Mouse (Mus musculus): ENCODE results near the gene Ncln. TPM values are rescaled to one million over a fixed set of nuclear protein-coding genes. Genes with fewer than 3 reads are reported as not detected.

Ncln gene
- 1.6 TPM for polyA plus RNA-seq (2014; fragmentation: Illumina TruSeq; extraction: RNeasy Lipid Tissue Mini Kit (QIAGEN cat#74804); ENCODE audit: low read depth, low replicate concordance)

DNA sequence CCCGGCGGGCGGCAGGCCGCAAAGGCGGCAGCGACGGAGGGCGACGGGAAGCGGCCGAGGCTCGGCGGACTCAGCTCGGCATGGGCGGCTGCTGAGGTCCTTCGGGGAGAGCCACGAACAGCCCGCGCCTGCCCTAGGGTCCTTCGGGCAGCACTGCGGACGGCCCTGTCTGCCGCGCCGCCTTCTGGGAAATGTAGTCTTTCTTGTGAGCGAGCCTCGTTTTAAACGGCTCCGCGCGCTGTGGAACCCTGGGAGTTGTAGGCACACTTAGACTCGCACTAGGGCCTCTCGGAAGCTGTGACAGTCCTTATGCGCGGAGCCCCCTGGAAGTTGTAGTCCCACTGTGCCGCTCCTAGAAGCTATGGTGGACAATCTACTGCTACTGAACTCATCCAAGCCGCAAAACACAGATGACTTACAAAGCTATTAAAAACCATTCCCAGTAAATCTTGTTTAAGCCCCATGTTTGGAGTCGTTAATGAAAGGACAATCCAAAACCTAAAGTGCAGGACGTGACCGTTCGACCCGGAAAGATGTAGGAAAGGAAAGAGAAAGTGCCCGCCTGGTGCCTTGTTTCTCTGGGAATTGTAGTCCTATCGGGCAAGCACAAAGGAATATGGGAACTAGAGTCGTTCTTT is at the start of gene Ncln:
TSS of gene Ncln (minus strand) at position 129 of the 638 bp plus-strand sequence.

DNA sequence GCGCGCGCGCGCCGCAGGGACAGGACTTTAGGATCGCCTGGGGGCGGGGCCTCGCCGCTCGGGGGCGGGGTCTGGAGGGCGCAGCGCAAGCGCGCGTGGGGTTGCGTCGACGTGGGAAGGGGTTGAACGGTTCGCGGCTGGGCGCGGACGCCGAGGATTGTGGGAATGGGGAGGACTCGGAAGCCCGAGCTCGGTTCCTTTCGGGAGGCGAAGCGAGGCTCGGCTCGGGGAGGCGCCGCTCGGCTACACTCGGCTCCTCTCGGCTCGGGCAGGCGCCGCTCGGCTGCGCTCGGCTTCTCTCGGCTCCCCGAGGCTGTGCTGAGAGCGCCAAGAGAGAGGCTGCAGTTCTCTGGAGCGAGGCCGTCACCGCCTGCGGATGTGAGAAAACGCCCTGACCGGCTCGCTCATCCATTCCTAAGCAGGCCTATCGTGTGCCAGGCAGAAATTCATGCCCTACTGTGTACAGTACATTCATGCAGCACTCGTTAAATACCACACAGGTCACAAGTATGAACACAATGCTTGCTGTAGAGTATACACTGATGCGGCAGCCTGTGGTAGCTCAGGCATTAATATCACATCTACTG is 49.1 kb upstream of the Ncln start, which contains the start of gene Gna11:
TSS of gene Gna11 (minus strand) at position 30 of the 587 bp plus-strand sequence.

GRCm38 (mm10) chr10:81524051-81524605 is 27.9 kb upstream of the Ncln start, which contains the start of gene Gna15:
Gene Gna15 (minus strand): TSS chr10:81524225.

GRCm38 (mm10) chr10:81500032-81500431 is 3.8 kb upstream of the Ncln start, which contains the start of gene S1pr4:
Gene S1pr4 (minus strand): TSS chr10:81500132.

GRCm38 (mm10) chr10:81482533-81482889 is 13.7 kb downstream of the Ncln start, which contains the start of gene Celf5:
Gene Celf5 (minus strand): TSS chr10:81482709.

GRCm38 (mm10) chr10:81455181-81455895 is 40.9 kb downstream of the Ncln start, which contains the start of gene Nfic:
Gene Nfic (minus strand): TSS chr10:81455635.

Other genes with a start within 250 kb of the Ncln start
- gene Matk, start 243.5 kb downstream of the Ncln start, polyA plus RNA-seq (2014; fragmentation: Illumina TruSeq; extraction: RNeasy Lipid Tissue Mini Kit (QIAGEN cat#74804); ENCODE audit: low read depth, low replicate concordance) = not detected
- 4.6 TPM for gene Mrpl54, start 229.5 kb downstream of the Ncln start, polyA plus RNA-seq (2014; fragmentation: Illumina TruSeq; extraction: RNeasy Lipid Tissue Mini Kit (QIAGEN cat#74804); ENCODE audit: low read depth, low replicate concordance)
- 1.1 TPM for gene Apba3, start 229.4 kb downstream of the Ncln start, polyA plus RNA-seq (2014; fragmentation: Illumina TruSeq; extraction: RNeasy Lipid Tissue Mini Kit (QIAGEN cat#74804); ENCODE audit: low read depth, low replicate concordance)
- gene Tjp3, start 204.8 kb downstream of the Ncln start, polyA plus RNA-seq (2014; fragmentation: Illumina TruSeq; extraction: RNeasy Lipid Tissue Mini Kit (QIAGEN cat#74804); ENCODE audit: low read depth, low replicate concordance) = 1.4 TPM
- gene Pip5k1c, start 203.4 kb downstream of the Ncln start, polyA plus RNA-seq (2014; fragmentation: Illumina TruSeq; extraction: RNeasy Lipid Tissue Mini Kit (QIAGEN cat#74804); ENCODE audit: low read depth, low replicate concordance) = 1.0 TPM
- 0.24 TPM for gene Cactin, start 175.3 kb downstream of the Ncln start, polyA plus RNA-seq (2014; fragmentation: Illumina TruSeq; extraction: RNeasy Lipid Tissue Mini Kit (QIAGEN cat#74804); ENCODE audit: low read depth, low replicate concordance)
- gene Tbxa2r, start 167.7 kb downstream of the Ncln start, polyA plus RNA-seq (2014; fragmentation: Illumina TruSeq; extraction: RNeasy Lipid Tissue Mini Kit (QIAGEN cat#74804); ENCODE audit: low read depth, low replicate concordance) = not detected
- gene Gipc3, start 153.1 kb downstream of the Ncln start, polyA plus RNA-seq (2014; fragmentation: Illumina TruSeq; extraction: RNeasy Lipid Tissue Mini Kit (QIAGEN cat#74804); ENCODE audit: low read depth, low replicate concordance) = not detected
- gene Hmg20b, start 145.9 kb downstream of the Ncln start, polyA plus RNA-seq (2014; fragmentation: Illumina TruSeq; extraction: RNeasy Lipid Tissue Mini Kit (QIAGEN cat#74804); ENCODE audit: low read depth, low replicate concordance) = 4.2 TPM
- gene Mfsd12, start 138.9 kb downstream of the Ncln start, polyA plus RNA-seq (2014; fragmentation: Illumina TruSeq; extraction: RNeasy Lipid Tissue Mini Kit (QIAGEN cat#74804); ENCODE audit: low read depth, low replicate concordance) = 0.24 TPM
- gene 4930404N11Rik, start 130.6 kb downstream of the Ncln start, polyA plus RNA-seq (2014; fragmentation: Illumina TruSeq; extraction: RNeasy Lipid Tissue Mini Kit (QIAGEN cat#74804); ENCODE audit: low read depth, low replicate concordance) = not detected
- gene Fzr1, start 117.9 kb downstream of the Ncln start, polyA plus RNA-seq (2014; fragmentation: Illumina TruSeq; extraction: RNeasy Lipid Tissue Mini Kit (QIAGEN cat#74804); ENCODE audit: low read depth, low replicate concordance) = 0.34 TPM
- gene Dohh, start 112.0 kb downstream of the Ncln start, polyA plus RNA-seq (2014; fragmentation: Illumina TruSeq; extraction: RNeasy Lipid Tissue Mini Kit (QIAGEN cat#74804); ENCODE audit: low read depth, low replicate concordance) = not detected
- not detected for gene Gm48551, start 111.9 kb downstream of the Ncln start, polyA plus RNA-seq (2014; fragmentation: Illumina TruSeq; extraction: RNeasy Lipid Tissue Mini Kit (QIAGEN cat#74804); ENCODE audit: low read depth, low replicate concordance)
- not detected for gene Gm48552, start 107.4 kb downstream of the Ncln start, polyA plus RNA-seq (2014; fragmentation: Illumina TruSeq; extraction: RNeasy Lipid Tissue Mini Kit (QIAGEN cat#74804); ENCODE audit: low read depth, low replicate concordance)
- not detected for gene Smim24, start 103.3 kb downstream of the Ncln start, polyA plus RNA-seq (2014; fragmentation: Illumina TruSeq; extraction: RNeasy Lipid Tissue Mini Kit (QIAGEN cat#74804); ENCODE audit: low read depth, low replicate concordance)
- gene Nfic, start 40.8 kb downstream of the Ncln start, polyA plus RNA-seq (2014; fragmentation: Illumina TruSeq; extraction: RNeasy Lipid Tissue Mini Kit (QIAGEN cat#74804); ENCODE audit: low read depth, low replicate concordance) = 14.6 TPM
- gene Celf5, start 13.7 kb downstream of the Ncln start, polyA plus RNA-seq (2014; fragmentation: Illumina TruSeq; extraction: RNeasy Lipid Tissue Mini Kit (QIAGEN cat#74804); ENCODE audit: low read depth, low replicate concordance) = not detected
- gene S1pr4, start 3.7 kb upstream of the Ncln start, polyA plus RNA-seq (2014; fragmentation: Illumina TruSeq; extraction: RNeasy Lipid Tissue Mini Kit (QIAGEN cat#74804); ENCODE audit: low read depth, low replicate concordance) = not detected
- gene Gna15, start 27.8 kb upstream of the Ncln start, polyA plus RNA-seq (2014; fragmentation: Illumina TruSeq; extraction: RNeasy Lipid Tissue Mini Kit (QIAGEN cat#74804); ENCODE audit: low read depth, low replicate concordance) = not detected
- gene Gna11, start 48.8 kb upstream of the Ncln start, polyA plus RNA-seq (2014; fragmentation: Illumina TruSeq; extraction: RNeasy Lipid Tissue Mini Kit (QIAGEN cat#74804); ENCODE audit: low read depth, low replicate concordance) = 4.4 TPM
- 37.6 TPM for gene Aes, start 63.1 kb upstream of the Ncln start, polyA plus RNA-seq (2014; fragmentation: Illumina TruSeq; extraction: RNeasy Lipid Tissue Mini Kit (QIAGEN cat#74804); ENCODE audit: low read depth, low replicate concordance)
- gene Tle2, start 78.2 kb upstream of the Ncln start, polyA plus RNA-seq (2014; fragmentation: Illumina TruSeq; extraction: RNeasy Lipid Tissue Mini Kit (QIAGEN cat#74804); ENCODE audit: low read depth, low replicate concordance) = 4.2 TPM
- 0.74 TPM for gene Tle6, start 104.7 kb upstream of the Ncln start, polyA plus RNA-seq (2014; fragmentation: Illumina TruSeq; extraction: RNeasy Lipid Tissue Mini Kit (QIAGEN cat#74804); ENCODE audit: low read depth, low replicate concordance)
- 0.53 TPM for gene BC025920, start 109.9 kb upstream of the Ncln start, polyA plus RNA-seq (2014; fragmentation: Illumina TruSeq; extraction: RNeasy Lipid Tissue Mini Kit (QIAGEN cat#74804); ENCODE audit: low read depth, low replicate concordance)
- 0.21 TPM for gene Sirt6, start 131.4 kb upstream of the Ncln start, polyA plus RNA-seq (2014; fragmentation: Illumina TruSeq; extraction: RNeasy Lipid Tissue Mini Kit (QIAGEN cat#74804); ENCODE audit: low read depth, low replicate concordance)
- 1.6 TPM for gene Ankrd24, start 132.1 kb upstream of the Ncln start, polyA plus RNA-seq (2014; fragmentation: Illumina TruSeq; extraction: RNeasy Lipid Tissue Mini Kit (QIAGEN cat#74804); ENCODE audit: low read depth, low replicate concordance)
- 5.2 TPM for gene Gm10778, start 152.7 kb upstream of the Ncln start, polyA plus RNA-seq (2014; fragmentation: Illumina TruSeq; extraction: RNeasy Lipid Tissue Mini Kit (QIAGEN cat#74804); ENCODE audit: low read depth, low replicate concordance)
- gene Zfp433, start 208.4 kb upstream of the Ncln start, polyA plus RNA-seq (2014; fragmentation: Illumina TruSeq; extraction: RNeasy Lipid Tissue Mini Kit (QIAGEN cat#74804); ENCODE audit: low read depth, low replicate concordance) = 8.0 TPM